Mouse (Mus musculus): Measurements from ENCODE around the gene Ccnt2.
"Not testable (repeated sequence)": the region's sequence is repeated elsewhere in the genome, so short reads cannot be mapped to it uniquely, and the experiment has no call there.

The Ccnt2 gene

GRCm38 (mm10) chr1:127773803-127774500 lies at the start of gene Ccnt2:
TSS of gene Ccnt2 (plus strand) at chr1:127774164.
- peak; percentile 98 for DNase-seq (ENCODE audit: extremely low spot score, low spot score)

GRCm38 (mm10) chr1:127729096-127729495 lies 44.9 kb upstream of the Ccnt2 start, which contains the start of gene Acmsd:
TSS of gene Acmsd (plus strand) at chr1:127729413.
- no peak for DNase-seq (ENCODE audit: extremely low spot score, low spot score)

- DNase-seq (ENCODE audit: extremely low spot score, low spot score), result no peak
Observed at GRCm38 (mm10) chr1:127731086-127731485, 42.9 kb upstream of the Ccnt2 start.

- DNase-seq (ENCODE audit: extremely low spot score, low spot score), result no peak
Observed at GRCm38 (mm10) chr1:127732435-127732834, 41.5 kb upstream of the Ccnt2 start.

GRCm38 (mm10) chr1:127732841-127733240 lies 41.1 kb upstream of the Ccnt2 start:
- DNase-seq (ENCODE audit: extremely low spot score, low spot score), result no peak

GRCm38 (mm10) chr1:127735356-127735755 lies 38.6 kb upstream of the Ccnt2 start:
- DNase-seq (ENCODE audit: extremely low spot score, low spot score), result no peak

- DNase-seq (ENCODE audit: extremely low spot score, low spot score), result no peak
Observed at GRCm38 (mm10) chr1:127750401-127751102, 23.4 kb upstream of the Ccnt2 start.

- no peak for DNase-seq (ENCODE audit: extremely low spot score, low spot score)
Observed at GRCm38 (mm10) chr1:127755806-127756205, 18.2 kb upstream of the Ccnt2 start.

- DNase-seq (ENCODE audit: extremely low spot score, low spot score), result no peak
Observed at GRCm38 (mm10) chr1:127756331-127757163, 17.4 kb upstream of the Ccnt2 start.

- not testable (repeated sequence) for DNase-seq (ENCODE audit: extremely low spot score, low spot score)
Observed at GRCm38 (mm10) chr1:127757164-127757545, 16.8 kb upstream of the Ccnt2 start.

- DNase-seq (ENCODE audit: extremely low spot score, low spot score), result no peak
Observed at GRCm38 (mm10) chr1:127765468-127765867, 8.5 kb upstream of the Ccnt2 start.

GRCm38 (mm10) chr1:127766741-127767140 lies 7.2 kb upstream of the Ccnt2 start:
- no peak for DNase-seq (ENCODE audit: extremely low spot score, low spot score)

GRCm38 (mm10) chr1:127773198-127773802 lies 664 bp upstream of the Ccnt2 start:
- peak; percentile 27 for DNase-seq (ENCODE audit: extremely low spot score, low spot score)

- DNase-seq (ENCODE audit: extremely low spot score, low spot score), result no peak
Observed at GRCm38 (mm10) chr1:127774501-127774880, 527 bp downstream of the Ccnt2 start.

GRCm38 (mm10) chr1:127775206-127775720 lies 1.3 kb downstream of the Ccnt2 start:
- DNase-seq (ENCODE audit: extremely low spot score, low spot score), result no peak

- no peak for DNase-seq (ENCODE audit: extremely low spot score, low spot score)
Observed at GRCm38 (mm10) chr1:127776246-127776645, 2.3 kb downstream of the Ccnt2 start.

- no peak for DNase-seq (ENCODE audit: extremely low spot score, low spot score)
Observed at GRCm38 (mm10) chr1:127778611-127779010, 4.6 kb downstream of the Ccnt2 start.

GRCm38 (mm10) chr1:127780142-127780541 lies 6.2 kb downstream of the Ccnt2 start:
- DNase-seq (ENCODE audit: extremely low spot score, low spot score), result no peak

GRCm38 (mm10) chr1:127780849-127781248 lies 6.9 kb downstream of the Ccnt2 start:
- no peak for DNase-seq (ENCODE audit: extremely low spot score, low spot score)

GRCm38 (mm10) chr1:127783862-127784261 lies 9.9 kb downstream of the Ccnt2 start:
- DNase-seq (ENCODE audit: extremely low spot score, low spot score), result no peak

GRCm38 (mm10) chr1:127785882-127786281 lies 11.9 kb downstream of the Ccnt2 start:
- DNase-seq (ENCODE audit: extremely low spot score, low spot score), result no peak
